Mouse (Mus musculus): ENCODE measurements around the gene Mas1.

GRCm38 (mm10) chr17:12804584-12805445, 63.1 kb downstream of the Mas1 start:
- TF ChIP-seq EP300 (IDR thresholded peaks at IDR 0.05; ENCODE audit: insufficient read depth, low read depth, low read length): no peak
- TF ChIP-seq CTCF (IDR thresholded peaks at IDR 0.05; ENCODE audit: low read depth, low read length): no peak
- no peak for TF ChIP-seq POLR2A (IDR thresholded peaks at IDR 0.05; ENCODE audit: insufficient read depth, low read length)
